Mouse (Mus musculus) embryonic fibroblast, embryonic 13.5 days (primary cell): Measurements from ENCODE around the gene Tatdn3.

Source experiments
- CTCF ChIP-seq: IDR thresholded peaks from 2 replicates; pipeline ENCODE4 v1.5.1; 2011; ENCODE audit warnings: mild to moderate bottlenecking, control low read depth, low read length, moderate library complexity, borderline replicate concordance; ENCODE audit not compliant: insufficient read depth
- POLR2A ChIP-seq: IDR thresholded peaks from 2 replicates; pipeline ENCODE4 v1.6.1; 2011; ENCODE audit warnings: low read depth, mild to moderate bottlenecking, control low read depth, low read length, moderate library complexity

- TF ChIP-seq CTCF (no peak), POLR2A (no peak)
Measured at GRCm38 (mm10) chr1:191042688-191043087, 20.0 kb downstream of the Tatdn3 start.
